Mouse (Mus musculus) MEL (cell line): Measurements from ENCODE around the gene Sppl3. TPM values are rescaled to one million over a fixed set of nuclear protein-coding genes. Genes with fewer than 3 reads are reported as not detected.
A peak's percentile ranks its signal among the peaks of the same experiment; 100 is the strongest.

Source experiments
- DNase-seq: peaks from one replicate; pipeline ENCODE4 v3.0.0; 2011; ENCODE audit warnings: low read depth, low spot score
- H3K27ac ChIP-seq: 2 replicates; pipeline ENCODE4 v1.5.1; 2012; ENCODE audit warnings: low read depth, mild to moderate bottlenecking, control low read depth, low read length, moderate library complexity; ENCODE audit not compliant: control insufficient read depth
- H3K27me3 ChIP-seq, 2 experiments: fragments of 150-350 bp in 1 of 2; sonication (generic) in 1 of 2; 2 replicates each; pipeline ENCODE4 v1.6.1; 2012; ENCODE audit warnings: low read length in 2 of 2, mild to moderate bottlenecking in 2 of 2, improper control_type of control experiment in 1 of 2, moderate library complexity in 1 of 2; ENCODE audit not compliant: insufficient read depth in 2 of 2, control insufficient read depth in 1 of 2
- H3K36me3 ChIP-seq, 2 experiments: 2 replicates each; pipeline ENCODE4 v1.6.1; 2012 to 2014; ENCODE audit warnings: low read length in 2 of 2, improper control_type of control experiment in 1 of 2, inconsistent platforms in 1 of 2, mild to moderate bottlenecking in 1 of 2; ENCODE audit not compliant: insufficient read depth in 2 of 2, control insufficient read depth in 1 of 2
- H3K4me1 ChIP-seq, 2 experiments: fragments of 150-350 bp in 1 of 2; sonication (generic) in 1 of 2; 2 replicates each; pipeline ENCODE4 v1.6.1; 2012; ENCODE audit warnings: low read length in 2 of 2, improper control_type of control experiment in 1 of 2, mild to moderate bottlenecking in 1 of 2; ENCODE audit not compliant: insufficient read depth in 2 of 2, control insufficient read depth in 1 of 2
- H3K4me3 ChIP-seq, 2 experiments: fragments of 150-350 bp in 1 of 2; sonication (generic) in 1 of 2; 2 replicates each; pipeline ENCODE4 v1.5.1; 2012; ENCODE audit warnings: low read depth in 2 of 2, low read length in 2 of 2, mild to moderate bottlenecking in 2 of 2, moderate library complexity in 2 of 2, control low read depth in 1 of 2, improper control_type of control experiment in 1 of 2; ENCODE audit not compliant: control insufficient read depth in 1 of 2, insufficient read depth in 1 of 2
- H3K79me2 ChIP-seq: 2 replicates; pipeline ENCODE4 v1.6.1; 2012; ENCODE audit warnings: mild to moderate bottlenecking, low read length, moderate library complexity; ENCODE audit not compliant: control insufficient read depth, poor library complexity, insufficient read depth
- H3K9ac ChIP-seq: 2 replicates; pipeline ENCODE4 v1.6.1; 2012; ENCODE audit warnings: low read depth, mild to moderate bottlenecking, control low read depth, low read length, moderate library complexity; ENCODE audit not compliant: control insufficient read depth, poor library complexity, severe bottlenecking
- H3K9me3 ChIP-seq: fragments of 150-350 bp; sonication (generic); replicated peaks from 2 replicates; pipeline ENCODE4 v1.6.1; 2012; ENCODE audit warnings: mild to moderate bottlenecking, low read length, improper control_type of control experiment, moderate library complexity; ENCODE audit not compliant: insufficient read depth
- ETS1 ChIP-seq: IDR thresholded peaks from 2 replicates; pipeline ENCODE4 v1.6.1; 2012; ENCODE audit warnings: low read depth, mild to moderate bottlenecking, inconsistent platforms, low read length, improper control_type of control experiment, moderate library complexity
- GABPA ChIP-seq: IDR thresholded peaks from 2 replicates; pipeline ENCODE4 v1.6.1; 2012; ENCODE audit warnings: low read depth, mild to moderate bottlenecking, inconsistent platforms, low read length, improper control_type of control experiment, moderate library complexity
- GATA1 ChIP-seq: IDR thresholded peaks from 2 replicates; pipeline ENCODE4 v1.6.1; 2011; ENCODE audit warnings: low read depth, low read length, improper control_type of control experiment
- JUND ChIP-seq: IDR thresholded peaks from 2 replicates; pipeline ENCODE4 v1.6.1; 2011; ENCODE audit warnings: low read depth, mild to moderate bottlenecking, improper control_type of control experiment, low read length
- KAT2A ChIP-seq: conservative IDR thresholded peaks from 2 replicates; pipeline ENCODE4 v1.6.1; 2012; ENCODE audit warnings: low read depth, low read length, improper control_type of control experiment, inconsistent platforms
- MAZ ChIP-seq: IDR thresholded peaks from 2 replicates; pipeline ENCODE4 v1.6.1; 2012; ENCODE audit warnings: low read depth, mild to moderate bottlenecking, inconsistent platforms, low read length, improper control_type of control experiment
- MEF2A ChIP-seq: IDR thresholded peaks from 2 replicates; pipeline ENCODE4 v1.6.1; 2014; ENCODE audit warnings: low read depth, mild to moderate bottlenecking, inconsistent platforms, low read length, improper control_type of control experiment; ENCODE audit not compliant: poor library complexity, insufficient replicate concordance, severe bottlenecking; ENCODE audit errors: extremely low read depth
- MYB ChIP-seq: IDR thresholded peaks from 2 replicates; pipeline ENCODE4 v1.6.1; 2011; ENCODE audit warnings: mild to moderate bottlenecking, low read depth, low read length, improper control_type of control experiment
- MYC ChIP-seq: IDR thresholded peaks from 2 replicates; pipeline ENCODE4 v1.6.1; 2011; ENCODE audit warnings: low read depth, mild to moderate bottlenecking, low read length, improper control_type of control experiment, moderate library complexity
- POLR2A ChIP-seq, 2 experiments: IDR thresholded peaks; 2 replicates each; pipeline ENCODE4 v1.6.1; 2011 to 2012; ENCODE audit warnings: low read length in 2 of 2, mild to moderate bottlenecking in 2 of 2, control low read depth in 1 of 2, improper control_type of control experiment in 1 of 2, low read depth in 1 of 2, moderate library complexity in 1 of 2; ENCODE audit not compliant: control insufficient read depth in 1 of 2, insufficient read depth in 1 of 2, poor library complexity in 1 of 2
- POLR2AphosphoS2 ChIP-seq: IDR thresholded peaks from 2 replicates; pipeline ENCODE4 v1.6.1; 2011; ENCODE audit warnings: low read length, improper control_type of control experiment
- SIN3A ChIP-seq: IDR thresholded peaks from 2 replicates; pipeline ENCODE4 v1.6.1; 2012; ENCODE audit warnings: low read length, improper control_type of control experiment, inconsistent platforms
- SMC3 ChIP-seq: IDR thresholded peaks from 2 replicates; pipeline ENCODE4 v1.6.1; 2011; ENCODE audit warnings: low read depth, low read length, improper control_type of control experiment
- TAL1 ChIP-seq: IDR thresholded peaks from 2 replicates; pipeline ENCODE4 v1.6.1; 2012; ENCODE audit warnings: mild to moderate bottlenecking, inconsistent platforms, low read length, moderate library complexity, mixed read lengths
- polyA plus RNA-seq, 2 experiments: library from polyadenylated mRNA; stranded (reverse) in 1 of 2; unstranded in 1 of 2; fragments of >175 nt in 1 of 2; fragments of >200 nt in 1 of 2; gene quantifications; 2 replicates each; pipeline versions ENCODE4 v1.2.1 to v1.2.4; 2012; ENCODE audit warnings: low replicate concordance in 2 of 2, low read depth in 1 of 2; ENCODE audit not compliant: insufficient read length in 2 of 2, insufficient read depth in 1 of 2, missing spikeins in 1 of 2
- total RNA-seq: library from RNA; depleted of rRNA; stranded (reverse); fragments of 300-350 nt; gene quantifications from 2 replicates; pipeline ENCODE4 v1.2.3, GENCODE M21; 2012

Gene Sppl3
- total and polyA plus RNA-seq, 3 experiments, result 25.8 to 50.9 TPM; not detected in 1

DNA sequence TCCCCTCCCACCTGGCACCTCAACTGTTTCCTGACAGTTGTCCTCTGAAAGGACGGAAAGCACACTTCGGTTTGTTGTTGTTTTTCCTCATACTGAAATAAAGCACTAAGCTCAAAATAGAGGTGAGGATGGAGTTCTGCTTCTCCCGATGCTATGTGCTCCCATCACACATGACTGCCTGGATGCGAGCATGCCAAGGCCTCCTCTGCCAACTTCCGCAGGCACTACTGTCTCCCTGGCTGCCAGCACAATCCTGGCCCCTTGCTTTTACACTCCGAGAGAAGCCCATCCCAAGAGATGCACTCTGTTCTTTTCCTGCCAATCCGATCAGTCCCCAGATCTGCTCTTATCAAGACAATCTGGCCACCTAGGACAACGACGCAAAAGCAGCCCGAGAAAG is 132.6 kb downstream of the Sppl3 start:
- no peaks in the 10 kb centered on the region for H3K79me2 ChIP-seq
- no peak overlapping the region for H3K27ac ChIP-seq
- no peak overlapping the region for H3K4me3 ChIP-seq
- no peaks in the 10 kb centered on the region for H3K27me3 ChIP-seq
- no peak overlapping the region for H3K9ac ChIP-seq
- H3K9me3 ChIP-seq, result no peaks in the 10 kb centered on the region
- TF ChIP-seq GABPA, result no peak
- TF ChIP-seq POLR2AphosphoS2, result peak; percentile 20; the same call in 1 of the 2 replicates
- TF ChIP-seq, all 39 proteins: peak for 1
- H3K36me3 ChIP-seq, result peaks cover 0 to 7% of the 10 kb centered on the region in 2 experiments; a peak in 2 of 4 replicates
- no peaks in the 10 kb centered on the region for H3K4me1 ChIP-seq
- no peak for DNase-seq

GRCm38 (mm10) chr5:115144471-115144870 is 133.5 kb downstream of the Sppl3 start:
- TF ChIP-seq JUND (no peak), MAZ (no peak), MEF2A (no peak), POLR2A (IDR thresholded peaks at IDR 0.05; ENCODE audit: control insufficient read depth in 1 of 2, insufficient read depth in 1 of 2, low read depth in 1 of 2, low read length in 2 of 2, poor library complexity in 1 of 2) (no peak; a peak in 1 of 4 replicates), MYC (no peak), MYB (no peak), SIN3A (no peak), SMC3 (no peak), ETS1 (no peak)
- Histone ChIP-seq H3K9me3 (no peaks in the 10 kb centered on the region), H3K4me1 (no peaks in the 10 kb centered on the region), H3K27ac (no peak overlapping the region), H3K4me3 (no peak overlapping the region), H3K36me3 (peaks cover 0 to 12% of the 10 kb centered on the region in 2 experiments; a peak in 2 of 4 replicates), H3K9ac (no peak overlapping the region), H3K27me3 (no peaks in the 10 kb centered on the region), H3K79me2 (no peaks in the 10 kb centered on the region)
- no peak for DNase-seq

GRCm38 (mm10) chr5:115145253-115145968 is 134.5 kb downstream of the Sppl3 start:
- no peak overlapping the region for H3K27ac ChIP-seq
- no peaks in the 10 kb centered on the region for H3K4me1 ChIP-seq
- H3K9ac ChIP-seq, result no peak overlapping the region
- DNase-seq, result no peak
- H3K36me3 ChIP-seq, result peaks cover 0 to 18% of the 10 kb centered on the region in 2 experiments; a peak in 2 of 4 replicates
- H3K4me3 ChIP-seq, result no peak overlapping the region
- H3K9me3 ChIP-seq, result no peaks in the 10 kb centered on the region
- no peaks in the 10 kb centered on the region for H3K27me3 ChIP-seq
- TF ChIP-seq TAL1 (no peak), KAT2A (no peak), GATA1 (no peak)
- H3K79me2 ChIP-seq, result no peaks in the 10 kb centered on the region
